Mouse (Mus musculus) intestine, embryonic 15.5 days (tissue): ENCODE results near the gene Gm12355. TPM values are rescaled to one million over a fixed set of nuclear protein-coding genes. Genes with fewer than 3 reads are reported as not detected.

Source experiments
- ATAC-seq: fragments of 200-750 bp; cut with Nextera tagmentation; 2 replicates; pipeline ENCODE4 v1.8.0; 2017; ENCODE audit warnings: moderate TSS enrichment, moderate library complexity
- H3K27ac ChIP-seq: fragments of 300-500 bp; sonication (generic); 2 replicates; pipeline ENCODE4 v1.5.1; 2015; ENCODE audit warnings: mild to moderate bottlenecking, inconsistent platforms
- H3K27me3 ChIP-seq: fragments of 300-500 bp; sonication (generic); replicated peaks from 2 replicates; pipeline ENCODE4 v1.6.1; 2015; ENCODE audit warnings: inconsistent platforms
- H3K36me3 ChIP-seq: fragments of 300-500 bp; sonication (generic); 2 replicates; pipeline ENCODE4 v1.6.1; 2015; ENCODE audit warnings: inconsistent platforms
- H3K4me1 ChIP-seq: fragments of 300-500 bp; sonication (generic); replicated peaks from 2 replicates; pipeline ENCODE4 v1.6.1; 2015; ENCODE audit warnings: inconsistent platforms
- H3K4me2 ChIP-seq: fragments of 300-500 bp; sonication (generic); replicated peaks from 2 replicates; pipeline ENCODE4 v1.6.1; 2015; ENCODE audit warnings: mild to moderate bottlenecking, inconsistent platforms
- H3K4me3 ChIP-seq: fragments of 300-500 bp; sonication (generic); replicated peaks from 2 replicates; pipeline ENCODE4 v1.5.1; 2015; ENCODE audit warnings: inconsistent platforms
- H3K9ac ChIP-seq: fragments of 300-500 bp; sonication (generic); 2 replicates; pipeline ENCODE4 v1.6.1; 2015; ENCODE audit warnings: inconsistent platforms
- H3K9me3 ChIP-seq: fragments of 300-500 bp; sonication (generic); 2 replicates; pipeline ENCODE4 v1.6.1; 2016; ENCODE audit warnings: inconsistent platforms
- WGBS: fragments of 180-500 bp; shearing (Covaris S2); methylation state at CpG from one replicate; pipeline ENCODE4 v1.1.7; 2015; 5-methylcytosine and 5-hydroxymethylcytosine counted together
- polyA plus RNA-seq: library from polyadenylated mRNA; unstranded; fragments of >200 nt; fragmentation: Nextera tagmentation; extraction: Ambion mirVana; gene quantifications from 2 replicates; pipeline ENCODE4 v1.2.1, GENCODE M21; 2015

Gm12355 gene
- polyA plus RNA-seq, 1 experiment from 2014 or later, result 0.99 TPM

DNA sequence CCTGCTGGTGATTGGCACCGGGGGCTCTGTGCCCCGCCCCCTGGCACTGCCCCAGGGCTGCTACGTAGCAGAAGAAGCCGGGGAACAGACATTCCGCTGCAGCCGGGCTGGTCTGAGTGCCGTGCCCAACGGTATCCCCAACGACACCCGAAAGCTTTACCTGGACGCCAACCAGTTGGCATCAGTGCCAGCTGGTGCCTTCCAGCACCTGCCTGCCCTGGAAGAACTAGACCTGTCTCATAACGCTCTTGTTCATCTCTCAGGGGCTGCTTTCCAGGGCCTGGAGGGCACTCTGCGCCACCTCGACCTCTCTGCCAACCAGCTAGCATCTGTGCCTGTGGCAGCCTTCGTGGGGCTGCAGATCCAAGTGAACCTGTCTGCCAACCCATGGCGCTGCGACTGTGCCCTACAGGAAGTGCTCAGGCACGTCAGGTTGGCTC, 26.6 kb downstream of the Gm12355 start:
- 67% methylated on average over 18 of the region's 18 CpGs for WGBS
- Histone ChIP-seq H3K9ac (no peak overlapping the region), H3K4me1 (peaks cover 11% of the 10 kb centered on the region; the same call in 1 of the 2 replicates), H3K4me2 (no peak overlapping the region), H3K36me3 (no peaks in the 10 kb centered on the region), H3K9me3 (no peaks in the 10 kb centered on the region), H3K27me3 (peaks cover 12% of the 10 kb centered on the region), H3K4me3 (no peak overlapping the region), H3K27ac (no peak overlapping the region)
- no peak for ATAC-seq

DNA sequence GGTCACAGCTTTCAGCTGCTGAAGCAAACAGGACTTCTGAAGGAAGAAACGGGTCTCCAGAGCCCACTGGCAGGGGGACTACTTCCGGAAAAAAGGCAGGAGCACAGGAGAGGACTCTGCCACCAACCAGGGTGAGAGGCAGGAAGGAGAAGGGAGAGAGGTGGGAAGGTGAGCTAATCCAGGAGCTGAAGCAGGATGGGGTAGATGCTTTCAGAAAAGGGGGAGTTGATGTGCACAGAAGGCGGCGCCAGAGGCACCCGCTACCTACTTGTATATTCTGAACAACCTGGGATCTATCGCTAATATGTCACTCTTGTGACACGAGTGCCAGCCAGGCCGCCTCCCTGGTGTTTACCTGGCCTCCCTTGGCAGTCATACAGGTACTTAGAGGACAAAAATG, 27.5 kb downstream of the Gm12355 start, which contains the start of gene Lrrc3c:
Gene Lrrc3c (plus strand): TSS at position 301 of the 400 bp plus-strand sequence.
- H3K4me2 ChIP-seq, result no peak within 1 kb of the TSS
- H3K27me3 ChIP-seq, result peaks cover 12% of the 10 kb centered on the region
- H3K36me3 ChIP-seq, result no peaks in the 10 kb centered on the region
- WGBS, result 72% methylated on average over 8 of the region's 8 CpGs
- H3K9ac ChIP-seq, result no peak within 1 kb of the TSS
- H3K4me1 ChIP-seq, result peaks cover 11% of the 10 kb centered on the region; the same call in 1 of the 2 replicates
- no peaks in the 10 kb centered on the region for H3K9me3 ChIP-seq
- no peak for ATAC-seq
- H3K27ac ChIP-seq, result no peak within 1 kb of the TSS
- no peak within 1 kb of the TSS for H3K4me3 ChIP-seq

DNA sequence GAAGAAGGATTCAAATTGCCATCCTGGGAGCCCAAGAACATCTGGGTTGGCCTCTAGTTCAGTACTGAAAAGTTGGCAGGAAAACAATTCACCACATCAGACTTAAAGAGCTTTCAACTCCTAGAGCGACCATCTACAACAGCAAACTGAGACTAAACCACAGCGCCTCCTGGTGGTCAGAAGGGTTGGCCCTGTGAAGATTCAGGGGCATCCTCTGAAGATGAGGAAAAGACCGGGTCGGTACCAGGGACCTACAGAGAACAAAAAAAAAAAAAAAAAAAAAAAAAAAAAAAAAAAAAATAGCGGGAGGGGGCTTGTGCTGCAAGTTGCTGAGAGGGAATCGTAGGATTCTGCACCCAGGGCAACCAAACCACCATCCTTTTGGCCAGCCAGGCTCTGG, 28.1 kb downstream of the Gm12355 start:
- Histone ChIP-seq H3K4me3 (no peak overlapping the region), H3K4me2 (no peak overlapping the region), H3K4me1 (peaks cover 10% of the 10 kb centered on the region; the same call in 1 of the 2 replicates), H3K27me3 (peaks cover 12% of the 10 kb centered on the region), H3K9ac (no peak overlapping the region), H3K27ac (no peak overlapping the region), H3K9me3 (no peaks in the 10 kb centered on the region), H3K36me3 (no peaks in the 10 kb centered on the region)
- WGBS, result 42% methylated on average over 5 of the region's 6 CpGs
- ATAC-seq, result 0 out of 2 replicates have a peak, but pooled peaks have one; percentile 26

DNA sequence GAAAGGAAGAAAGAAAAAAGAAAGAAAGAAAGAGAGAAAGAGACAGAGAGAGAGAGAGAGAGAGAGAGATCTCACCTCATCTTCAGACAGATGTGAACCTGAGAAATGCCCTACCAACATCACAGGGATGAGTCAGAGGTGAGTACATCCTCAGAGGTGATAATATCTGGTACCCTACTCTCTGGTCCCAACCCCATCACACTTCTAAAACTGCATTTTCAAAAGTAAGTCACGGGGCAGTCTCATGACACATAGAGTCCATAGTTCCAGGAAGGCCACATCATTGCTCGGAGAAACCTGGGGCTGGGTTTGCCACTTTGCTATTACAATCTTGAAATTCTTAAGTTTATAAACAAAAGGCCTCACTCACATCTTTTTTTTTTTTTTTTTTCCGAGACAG, 29.5 kb downstream of the Gm12355 start:
- Histone ChIP-seq H3K27ac (no peak overlapping the region), H3K27me3 (peaks cover 12% of the 10 kb centered on the region), H3K36me3 (no peaks in the 10 kb centered on the region), H3K4me3 (no peak overlapping the region), H3K4me1 (0 out of 2 replicates have a peak, but pooled peaks cover 5% of the 10 kb centered on the region), H3K9me3 (no peaks in the 10 kb centered on the region), H3K4me2 (no peak overlapping the region), H3K9ac (no peak overlapping the region)
- WGBS, result 55% methylated on average over 3 of the region's 3 CpGs
- ATAC-seq, result no peak

DNA sequence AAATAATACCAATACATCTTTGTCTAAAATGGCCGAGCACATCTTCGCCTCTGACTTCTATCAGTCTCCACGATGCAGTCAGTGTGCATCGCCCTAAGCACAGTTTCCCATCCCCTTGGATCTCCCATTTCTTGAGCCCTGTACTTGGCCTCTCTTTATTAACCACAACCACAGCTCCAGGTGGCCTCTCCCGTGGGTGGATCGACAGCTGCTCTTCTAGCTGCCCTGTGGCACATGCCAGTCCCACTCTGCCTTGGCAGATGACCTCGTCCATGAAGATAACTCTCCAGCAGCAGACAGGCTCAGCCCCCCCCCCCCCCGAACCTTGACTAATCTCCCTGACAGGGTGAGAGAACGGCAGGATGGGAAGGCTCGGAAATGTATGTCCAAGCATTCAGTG, 30.0 kb downstream of the Gm12355 start:
- Histone ChIP-seq H3K9ac (no peak overlapping the region), H3K27me3 (peaks cover 12% of the 10 kb centered on the region), H3K4me2 (no peak overlapping the region), H3K4me1 (0 out of 2 replicates have a peak, but pooled peaks cover 5% of the 10 kb centered on the region), H3K4me3 (no peak overlapping the region), H3K27ac (no peak overlapping the region), H3K9me3 (no peaks in the 10 kb centered on the region), H3K36me3 (no peaks in the 10 kb centered on the region)
- no peak for ATAC-seq
- WGBS, result 74% methylated on average over 10 of the region's 10 CpGs

DNA sequence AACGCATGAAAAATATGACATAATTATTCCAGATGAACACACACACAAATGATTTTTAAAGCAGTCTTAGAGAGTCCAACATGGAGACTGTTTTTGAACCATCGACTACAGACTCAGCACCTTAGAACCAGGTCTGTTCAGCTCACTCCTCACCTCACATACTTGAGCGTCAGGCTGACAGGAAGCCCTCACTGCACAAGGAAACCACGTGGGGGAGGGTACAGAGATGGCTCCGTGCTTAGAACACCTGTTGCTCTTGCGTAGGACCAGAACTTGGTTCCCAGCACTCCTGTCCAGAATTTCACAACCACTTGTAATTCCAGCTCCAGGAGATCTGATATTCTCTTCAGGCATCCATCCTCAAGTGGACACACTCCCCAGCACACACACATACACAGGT, 30.4 kb downstream of the Gm12355 start:
- ATAC-seq, result no peak
- no peaks in the 10 kb centered on the region for H3K9me3 ChIP-seq
- peaks cover 12% of the 10 kb centered on the region for H3K27me3 ChIP-seq
- 0 out of 2 replicates have a peak, but pooled peaks cover 5% of the 10 kb centered on the region for H3K4me1 ChIP-seq
- no peak overlapping the region for H3K4me2 ChIP-seq
- WGBS, result 71% methylated on average over 6 of the region's 6 CpGs
- no peak overlapping the region for H3K4me3 ChIP-seq
- no peak overlapping the region for H3K27ac ChIP-seq
- no peaks in the 10 kb centered on the region for H3K36me3 ChIP-seq
- H3K9ac ChIP-seq, result no peak overlapping the region

DNA sequence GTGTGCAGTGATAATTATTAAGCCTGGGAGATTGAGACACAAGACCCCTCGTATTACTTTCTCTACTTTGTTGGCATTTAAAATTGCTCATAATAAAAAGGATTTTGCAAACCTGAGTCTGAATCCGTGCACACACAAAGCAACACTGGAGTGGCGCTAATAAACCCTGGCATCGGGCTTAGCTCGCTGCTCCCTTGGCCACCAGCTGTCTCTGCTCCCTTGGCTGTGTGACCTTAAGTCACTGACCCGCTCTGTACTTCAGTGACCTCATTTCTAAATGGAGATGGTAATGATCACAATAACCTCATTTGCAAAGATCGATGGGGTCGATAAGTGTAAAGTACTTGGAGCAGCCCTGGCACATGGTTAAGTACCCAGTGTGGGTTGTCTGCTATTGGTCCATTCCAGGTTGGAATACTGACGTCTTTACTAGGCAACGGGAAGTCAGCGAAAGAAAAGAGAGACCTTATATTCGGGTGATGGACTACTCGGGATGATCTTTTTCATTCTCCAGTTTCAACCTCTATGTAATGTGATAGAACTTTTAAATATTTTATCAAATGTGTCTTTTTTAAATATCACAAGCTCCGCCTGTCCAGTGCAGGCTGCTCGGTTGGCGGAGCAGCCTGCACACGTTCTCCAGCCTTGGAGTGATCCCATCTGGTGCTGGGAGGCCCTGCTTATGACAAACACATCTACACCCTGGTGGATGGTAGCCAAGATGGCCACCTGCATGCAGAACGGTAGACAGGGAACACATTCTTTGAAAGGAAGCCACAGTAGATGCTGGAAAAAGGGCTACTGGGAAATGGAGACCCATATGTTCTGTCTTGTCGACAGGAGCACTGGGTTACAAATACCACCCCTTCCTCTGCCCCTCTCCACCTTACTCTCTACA, 34.7 kb downstream of the Gm12355 start:
- Histone ChIP-seq H3K4me3 (no peak overlapping the region), H3K27me3 (no peaks in the 10 kb centered on the region), H3K9me3 (no peaks in the 10 kb centered on the region), H3K4me2 (no peak overlapping the region), H3K9ac (no peak overlapping the region), H3K4me1 (peaks cover 27% of the 10 kb centered on the region), H3K36me3 (no peaks in the 10 kb centered on the region), H3K27ac (no peak overlapping the region)
- ATAC-seq, result no peak
- 63% methylated on average over 19 of the region's 19 CpGs for WGBS

DNA sequence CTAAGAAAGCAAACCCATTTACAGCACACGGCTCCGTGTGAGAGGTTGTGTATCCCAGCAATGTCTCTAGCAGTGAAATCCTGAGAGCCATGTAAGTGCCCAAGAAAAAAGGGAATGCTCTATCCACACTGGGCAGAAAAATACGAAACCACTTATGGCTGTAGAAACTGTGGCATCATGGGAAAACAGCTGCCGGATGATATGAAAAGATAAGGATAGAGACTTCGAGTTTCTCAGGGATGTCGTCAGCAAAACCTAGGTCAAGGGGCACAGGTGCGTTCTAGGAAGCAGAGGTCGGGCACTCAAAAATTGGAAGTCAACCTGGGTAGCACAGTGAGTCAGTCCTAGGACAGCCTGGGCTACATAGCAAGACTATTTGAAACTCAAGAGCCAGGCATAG, 36.2 kb downstream of the Gm12355 start:
- 79% methylated on average over 8 of the region's 8 CpGs for WGBS
- H3K4me3 ChIP-seq, result no peak overlapping the region
- ATAC-seq, result no peak
- H3K9ac ChIP-seq, result no peak overlapping the region
- no peaks in the 10 kb centered on the region for H3K27me3 ChIP-seq
- peaks cover 39% of the 10 kb centered on the region for H3K4me1 ChIP-seq
- H3K36me3 ChIP-seq, result no peaks in the 10 kb centered on the region
- H3K9me3 ChIP-seq, result no peaks in the 10 kb centered on the region
- H3K4me2 ChIP-seq, result no peak overlapping the region
- H3K27ac ChIP-seq, result peak overlapping the region; percentile 51; the same call in 1 of the 2 replicates

DNA sequence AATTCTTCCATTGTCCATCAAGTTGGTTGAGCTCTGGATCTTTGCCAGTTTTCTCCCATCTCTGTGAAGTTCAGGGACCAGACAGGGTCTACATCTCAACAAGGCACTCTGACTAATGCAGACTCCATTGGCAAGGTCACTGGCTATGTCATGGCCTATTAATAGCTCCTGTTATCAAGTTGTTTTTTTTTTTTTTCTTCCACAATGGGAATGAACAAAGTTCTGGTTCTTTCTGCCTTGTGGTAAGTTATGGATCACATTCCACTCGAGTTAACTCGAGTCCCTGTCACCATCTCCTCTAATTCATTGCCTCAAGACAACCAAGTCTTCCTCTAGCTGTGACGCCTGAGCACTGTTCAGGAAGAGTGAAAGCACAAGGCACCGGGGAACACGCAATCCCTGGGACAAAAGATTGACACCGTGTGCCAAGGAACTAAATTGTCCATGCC, 36.6 kb downstream of the Gm12355 start:
- H3K9me3 ChIP-seq, result no peaks in the 10 kb centered on the region
- H3K4me2 ChIP-seq, result peak overlapping the region; percentile 67
- H3K9ac ChIP-seq, result no peak overlapping the region
- H3K36me3 ChIP-seq, result no peaks in the 10 kb centered on the region
- H3K4me1 ChIP-seq, result peaks cover 41% of the 10 kb centered on the region
- no peaks in the 10 kb centered on the region for H3K27me3 ChIP-seq
- WGBS, result 61% methylated on average over 6 of the region's 6 CpGs
- peak overlapping the region; percentile 92 for H3K27ac ChIP-seq
- ATAC-seq, result no peak
- no peak overlapping the region for H3K4me3 ChIP-seq

DNA sequence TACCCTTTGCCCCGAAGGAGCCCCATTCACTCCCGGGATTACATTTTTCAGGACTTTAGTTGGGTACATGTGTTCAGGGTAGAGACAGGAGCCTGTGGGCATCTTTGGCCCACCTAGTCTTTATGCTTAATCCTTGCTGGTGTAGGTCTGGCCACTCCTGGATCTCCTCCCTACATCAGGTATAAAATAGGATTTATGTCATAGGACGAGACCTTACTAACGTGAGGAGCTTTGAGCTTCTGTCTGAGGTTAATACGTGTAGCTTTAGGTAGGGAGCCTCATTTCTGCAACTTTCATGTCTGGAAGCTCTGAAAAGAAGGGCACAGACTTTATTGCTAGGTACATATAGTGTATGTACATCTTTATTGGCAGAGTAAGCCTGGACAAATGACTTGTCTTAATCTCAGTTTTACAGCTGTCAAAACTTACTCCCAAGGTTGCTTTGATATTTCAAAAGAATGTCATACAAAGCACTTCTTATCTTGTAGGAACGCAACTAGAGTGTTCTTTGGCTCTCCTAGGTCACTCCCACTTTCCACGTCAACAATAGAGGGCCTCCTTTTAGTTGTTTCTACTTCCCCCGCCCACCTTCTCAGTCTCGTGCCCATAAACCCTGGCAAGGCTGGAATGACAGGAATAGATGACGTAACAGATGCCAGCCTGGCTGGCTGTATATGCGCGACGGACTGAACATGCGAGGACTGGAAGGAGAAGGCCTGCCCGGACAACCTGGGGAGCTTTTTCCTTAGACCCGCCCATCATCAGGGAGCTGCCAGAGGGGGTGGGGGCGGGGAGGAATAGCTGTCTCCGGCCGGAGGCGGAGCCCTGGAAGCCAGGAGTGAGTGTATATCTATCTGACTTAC, 37.5 kb downstream of the Gm12355 start:
- ATAC-seq, result peak; percentile 77
- Histone ChIP-seq H3K4me3 (peak overlapping the region; percentile 81), H3K9me3 (no peaks in the 10 kb centered on the region), H3K27ac (peak overlapping the region; percentile 92), H3K9ac (peak overlapping the region; percentile 34), H3K4me1 (peaks cover 47% of the 10 kb centered on the region), H3K36me3 (peaks cover 6% of the 10 kb centered on the region; the same call in 1 of the 2 replicates), H3K27me3 (no peaks in the 10 kb centered on the region), H3K4me2 (peak overlapping the region; percentile 67)
- 6% methylated on average over 20 of the region's 20 CpGs for WGBS

DNA sequence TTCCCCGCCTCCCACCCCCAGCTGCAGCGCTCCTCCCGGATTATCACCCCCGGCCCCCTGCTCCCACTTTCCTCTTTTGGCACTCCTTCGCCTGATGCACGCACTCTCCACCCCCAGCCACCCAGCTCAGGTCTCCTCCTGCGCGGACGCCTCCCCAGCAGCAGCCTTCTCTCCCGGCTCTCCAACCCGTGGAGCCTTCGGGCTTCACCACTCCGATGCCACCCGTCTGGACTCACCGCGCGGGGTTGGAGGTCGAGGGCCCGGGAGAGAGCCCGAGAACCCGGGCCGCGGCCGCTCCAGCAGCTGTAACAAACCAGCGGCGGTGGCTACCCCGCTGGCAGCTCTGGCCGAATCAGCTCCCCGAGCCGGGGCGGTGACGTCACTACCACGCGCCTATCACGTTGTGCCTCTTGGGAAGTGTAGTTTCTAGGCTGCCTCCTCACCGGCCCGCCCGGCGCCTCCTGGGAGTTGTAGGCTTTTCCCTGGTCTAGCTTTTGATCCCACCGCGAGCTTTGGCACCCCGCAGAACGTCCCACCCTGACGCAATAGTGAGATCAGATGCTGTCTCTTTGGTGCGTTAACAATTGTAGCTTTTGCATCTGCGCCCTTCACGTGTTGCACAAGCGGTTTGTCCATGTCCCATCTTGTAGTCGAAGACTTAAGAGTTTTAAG, 38.4 kb downstream of the Gm12355 start, which contains the start of gene Ormdl3:
Gene Ormdl3 (minus strand): TSS at position 477 of the 672 bp plus-strand sequence.
- ATAC-seq, result peak; percentile 92
- H3K27ac ChIP-seq, result peak within 1 kb of the TSS; percentile 92
- H3K9me3 ChIP-seq, result no peaks in the 10 kb centered on the region
- H3K27me3 ChIP-seq, result no peaks in the 10 kb centered on the region
- peaks cover 12% of the 10 kb centered on the region for H3K36me3 ChIP-seq
- peak within 1 kb of the TSS; percentile 81 for H3K4me3 ChIP-seq
- WGBS, result under 1% methylated on average over 49 of the region's 49 CpGs
- H3K9ac ChIP-seq, result peak within 1 kb of the TSS; percentile 90
- H3K4me2 ChIP-seq, result peak within 1 kb of the TSS; percentile 78
- peaks cover 54% of the 10 kb centered on the region for H3K4me1 ChIP-seq
